Comparison of ENCODE assay signal across 8 mouse cellular contexts in the genomic region with DNA sequence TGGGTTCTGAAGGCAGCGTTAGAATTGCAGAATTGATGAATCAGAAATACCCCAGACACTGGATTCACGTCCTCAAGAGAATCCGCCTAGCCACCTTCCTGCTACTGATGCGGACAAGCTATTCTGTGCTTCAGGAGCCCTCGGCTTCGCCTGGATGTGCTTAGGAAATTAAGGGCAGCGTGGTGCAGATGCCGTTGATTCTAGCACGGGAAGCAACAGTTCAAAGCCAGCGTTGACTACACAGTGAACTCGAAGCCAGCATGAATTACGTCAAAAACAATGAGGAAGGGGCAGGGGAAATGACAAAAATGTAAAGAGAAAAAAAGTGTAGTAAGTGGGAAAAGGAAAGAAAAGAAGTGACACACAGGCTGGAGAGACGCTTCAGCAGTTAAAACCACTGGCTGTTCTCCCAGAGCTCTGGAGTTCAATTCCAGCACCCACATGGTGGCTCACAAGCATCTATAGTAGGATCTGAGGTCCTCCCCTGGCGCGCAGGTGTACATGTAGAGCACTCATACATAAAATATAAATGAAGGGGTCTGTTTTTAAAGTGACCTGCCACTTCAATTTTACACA. TPM values are rescaled to one million over a fixed set of nuclear protein-coding genes. Genes with fewer than 3 reads are reported as not detected.
A peak's percentile ranks its signal among the peaks of the same experiment; 100 is the strongest.
DNase-seq lines count a peak whose midpoint lies in the region; ATAC-seq and TF ChIP-seq lines count a peak whose summit lies in the region.

A gene (plus strand): TSS at position 541 of the 576 bp plus-strand sequence.

- H3K36me3 ChIP-seq in kidney, embryonic 15.5 days, result peaks cover 39% of the 10 kb centered on the region
- peaks cover 19% of the 10 kb centered on the region; the same call in 1 of the 2 replicates for H3K36me3 ChIP-seq in forebrain, embryonic 14.5 days (ENCODE audit: control insufficient read depth, insufficient read depth, low read length)
- peaks cover 14% of the 10 kb centered on the region; the same call in 1 of the 2 replicates for H3K36me3 ChIP-seq in hindbrain, embryonic 12.5 days
- H3K36me3 ChIP-seq in liver, embryonic 14.5 days (replicated peaks; ENCODE audit: control insufficient read depth, insufficient read depth, low read depth), result peaks cover 2% of the 10 kb centered on the region; the same call in 1 of the 2 replicates
- H3K36me3 ChIP-seq in stomach, embryonic 15.5 days, result no peaks in the 10 kb centered on the region

- TF ChIP-seq EP300 in liver, embryonic 14.5 days (IDR thresholded peaks at IDR 0.05; ENCODE audit: low read depth), result no peak

- H3K9me3 ChIP-seq in kidney, embryonic 15.5 days (replicated peaks), result no peaks in the 10 kb centered on the region
- no peaks in the 10 kb centered on the region for H3K9me3 ChIP-seq in forebrain, embryonic 14.5 days (replicated peaks; ENCODE audit: control insufficient read depth, low read length)
- H3K9me3 ChIP-seq in hindbrain, embryonic 12.5 days (replicated peaks), result no peaks in the 10 kb centered on the region
- H3K9me3 ChIP-seq in liver, embryonic 14.5 days (ENCODE audit: control insufficient read depth, low read length), result no peaks in the 10 kb centered on the region
- H3K9me3 ChIP-seq in stomach, embryonic 15.5 days, result no peaks in the 10 kb centered on the region

- WGBS in kidney, embryonic 15.5 days, result 18% methylated on average over 15 of the region's 15 CpGs
- WGBS in forebrain, embryonic 14.5 days, result 15% methylated on average over 15 of the region's 15 CpGs
- WGBS in hindbrain, embryonic 12.5 days, result 15% methylated on average over 15 of the region's 15 CpGs
- 16% methylated on average over 15 of the region's 15 CpGs for WGBS in liver, embryonic 14.5 days (ENCODE audit: insufficient replicate concordance)
- 17% methylated on average over 15 of the region's 15 CpGs for WGBS in stomach, embryonic 15.5 days

- TF ChIP-seq CTCF in liver, embryonic 14.5 days (IDR thresholded peaks at IDR 0.05; ENCODE audit: low read depth), result no peak

- peak within 1 kb of the TSS; percentile 80 for H3K4me2 ChIP-seq in kidney, embryonic 15.5 days
- peak within 1 kb of the TSS; percentile 90 for H3K4me2 ChIP-seq in forebrain, embryonic 14.5 days (ENCODE audit: low read length)
- H3K4me2 ChIP-seq in hindbrain, embryonic 12.5 days (replicated peaks), result peak within 1 kb of the TSS; percentile 91
- H3K4me2 ChIP-seq in liver, embryonic 14.5 days (ENCODE audit: low read depth), result peak within 1 kb of the TSS; percentile 97
- peak within 1 kb of the TSS; percentile 78 for H3K4me2 ChIP-seq in stomach, embryonic 15.5 days

- no peaks in the 10 kb centered on the region for H3K27me3 ChIP-seq in kidney, embryonic 15.5 days
- no peaks in the 10 kb centered on the region for H3K27me3 ChIP-seq in forebrain, embryonic 14.5 days (replicated peaks; ENCODE audit: control insufficient read depth, insufficient read depth, low read length)
- H3K27me3 ChIP-seq in hindbrain, embryonic 12.5 days, result no peaks in the 10 kb centered on the region
- no peaks in the 10 kb centered on the region for H3K27me3 ChIP-seq in liver, embryonic 14.5 days (ENCODE audit: control insufficient read depth, insufficient read depth, low read length)
- H3K27me3 ChIP-seq in stomach, embryonic 15.5 days (replicated peaks), result no peaks in the 10 kb centered on the region

- H3K4me1 ChIP-seq in kidney, embryonic 15.5 days, result peaks cover 36% of the 10 kb centered on the region
- H3K4me1 ChIP-seq in forebrain, embryonic 14.5 days (ENCODE audit: control insufficient read depth, insufficient read depth, low read length), result peaks cover 17% of the 10 kb centered on the region
- H3K4me1 ChIP-seq in hindbrain, embryonic 12.5 days, result peaks cover 24% of the 10 kb centered on the region
- H3K4me1 ChIP-seq in liver, embryonic 14.5 days (replicated peaks; ENCODE audit: control insufficient read depth in 2 of 2, insufficient read depth in 2 of 2, low read length in 1 of 2), result peaks cover 23 to 29% of the 10 kb centered on the region in 2 experiments
- peaks cover 22% of the 10 kb centered on the region for H3K4me1 ChIP-seq in stomach, embryonic 15.5 days

- H3K27ac ChIP-seq in kidney, embryonic 15.5 days, result peak within 1 kb of the TSS; percentile 93
- peak within 1 kb of the TSS; percentile 95 for H3K27ac ChIP-seq in forebrain, embryonic 14.5 days (ENCODE audit: low read depth, low read length)
- peak within 1 kb of the TSS; percentile 85 for H3K27ac ChIP-seq in hindbrain, embryonic 12.5 days
- peak within 1 kb of the TSS; percentile 59 for H3K27ac ChIP-seq in liver, embryonic 14.5 days
- H3K27ac ChIP-seq in stomach, embryonic 15.5 days, result peak within 1 kb of the TSS; percentile 90

- no peak for DNase-seq in kidney, postnatal 25 days
- DNase-seq in R1 (ENCODE audit: low read depth, low spot score), result peak; percentile 44
- no peak for DNase-seq in forebrain, embryonic 14.5 days (ENCODE audit: low spot score)
- no peak for DNase-seq in liver, embryonic 14.5 days (ENCODE audit: low read depth in 3 of 3, low spot score in 3 of 3)
- DNase-seq in cerebellum, postnatal 4 days (ENCODE audit: low spot score in 2 of 2), result no peak

- ATAC-seq in kidney, embryonic 15.5 days (replicated peaks; ENCODE audit: low FRiP score), result peak; percentile 4; the same call in 1 of the 2 replicates
- peak; percentile 4; the same call in 1 of the 2 replicates for ATAC-seq in forebrain, embryonic 14.5 days
- ATAC-seq in hindbrain, embryonic 12.5 days (ENCODE audit: low FRiP score), result peak; percentile 7; the same call in 1 of the 2 replicates
- ATAC-seq in liver, embryonic 14.5 days (ENCODE audit: insufficient read depth), result peak; percentile 26
- 0 out of 2 replicates have a peak, but pooled peaks have one; percentile 4 for ATAC-seq in stomach, embryonic 15.5 days (ENCODE audit: insufficient read depth, low FRiP score, low read depth)

- H3K4me3 ChIP-seq in kidney, embryonic 15.5 days (replicated peaks), result peak within 1 kb of the TSS; percentile 68
- H3K4me3 ChIP-seq in forebrain, embryonic 14.5 days (ENCODE audit: low read depth, low read length), result peak within 1 kb of the TSS; percentile 90
- peak within 1 kb of the TSS; percentile 71 for H3K4me3 ChIP-seq in hindbrain, embryonic 12.5 days
- peak within 1 kb of the TSS; percentile 86 to 91 for H3K4me3 ChIP-seq in liver, embryonic 14.5 days (ENCODE audit: insufficient read depth in 1 of 2, low read depth in 2 of 2, low read length in 2 of 2)
- peak within 1 kb of the TSS; percentile 88 for H3K4me3 ChIP-seq in stomach, embryonic 15.5 days (replicated peaks)

- H3K9ac ChIP-seq in kidney, embryonic 15.5 days, result peak within 1 kb of the TSS; percentile 85
- H3K9ac ChIP-seq in forebrain, embryonic 14.5 days (ENCODE audit: low read length), result peak within 1 kb of the TSS; percentile 88
- peak within 1 kb of the TSS; percentile 76 for H3K9ac ChIP-seq in hindbrain, embryonic 12.5 days
- peak within 1 kb of the TSS; percentile 85 for H3K9ac ChIP-seq in liver, embryonic 14.5 days (replicated peaks)
- peak within 1 kb of the TSS; percentile 94 for H3K9ac ChIP-seq in stomach, embryonic 15.5 days

RNA-seq across cellular contexts. Expression of the gene that starts here (rescaled TPM):
- polyA plus RNA-seq in kidney, embryonic 15.5 days (2015; fragmentation: Nextera tagmentation; extraction: Ambion mirVana), result 665 and 702 TPM in 2 replicates
- 554 and 764 TPM in 2 replicates for polyA plus RNA-seq in forebrain, embryonic 14.5 days (2014; fragmentation: Nextera tagmentation; extraction: Ambion mirVana)
- polyA plus RNA-seq in hindbrain, embryonic 12.5 days (2016; fragmentation: Nextera tagmentation; extraction: Ambion mirVana), result 394 and 521 TPM in 2 replicates
- 91.4 and 135 TPM in 2 replicates for polyA plus RNA-seq in liver, embryonic 14.5 days (2012; rRNA removed)
- polyA plus RNA-seq in liver, embryonic 14.5 days (2014; fragmentation: Nextera tagmentation; extraction: Ambion mirVana), result 440 and 462 TPM in 2 replicates
- 521 and 550 TPM in 2 replicates for polyA plus RNA-seq in stomach, embryonic 15.5 days (2015; fragmentation: Nextera tagmentation; extraction: Ambion mirVana)
